Mouse (Mus musculus) heart, adult 9 months (tissue): ENCODE results near the gene Llgl2.

ENCODE experiments used
- DNase-seq, 2 experiments: peaks; one replicate each; pipeline ENCODE4 v3.0.0; 2022; ENCODE audit warnings: low spot score in 2 of 2

Gene Llgl2

GRCm38 (mm10) chr11:115876438-115876837 is 52.6 kb downstream of the Llgl2 start:
- no peak for DNase-seq

- no peak for DNase-seq
Observed at GRCm38 (mm10) chr11:115877174-115877755, 53.4 kb downstream of the Llgl2 start.

GRCm38 (mm10) chr11:115878071-115878470 is 54.2 kb downstream of the Llgl2 start:
- no peak for DNase-seq

GRCm38 (mm10) chr11:115881002-115881401 is 57.2 kb downstream of the Llgl2 start:
- no peak for DNase-seq

- DNase-seq, result no peak
Observed at GRCm38 (mm10) chr11:115883251-115883650, 59.4 kb downstream of the Llgl2 start.

- DNase-seq, result no peak
Observed at GRCm38 (mm10) chr11:115884361-115884760, 60.5 kb downstream of the Llgl2 start.

GRCm38 (mm10) chr11:115885281-115885680 is 61.4 kb downstream of the Llgl2 start:
- no peak for DNase-seq

GRCm38 (mm10) chr11:115886446-115886845 is 62.6 kb downstream of the Llgl2 start:
- DNase-seq, result no peak

- no peak for DNase-seq
Observed at GRCm38 (mm10) chr11:115888020-115888419, 64.2 kb downstream of the Llgl2 start.

- DNase-seq, result no peak
Observed at GRCm38 (mm10) chr11:115889159-115889558, 65.3 kb downstream of the Llgl2 start.

- DNase-seq, result no peak
Observed at GRCm38 (mm10) chr11:115892213-115892612, 68.4 kb downstream of the Llgl2 start.

- DNase-seq, result no peak
Observed at GRCm38 (mm10) chr11:115893071-115893470, 69.2 kb downstream of the Llgl2 start.

- no peak for DNase-seq
Observed at GRCm38 (mm10) chr11:115894755-115895520, 71.1 kb downstream of the Llgl2 start.

- no peak for DNase-seq
Observed at GRCm38 (mm10) chr11:115898446-115898845, 74.6 kb downstream of the Llgl2 start.

GRCm38 (mm10) chr11:115898886-115899285 is 75.0 kb downstream of the Llgl2 start:
- DNase-seq, result no peak

GRCm38 (mm10) chr11:115899486-115900266 is 75.8 kb downstream of the Llgl2 start, which contains the start of gene Smim5:
Gene Smim5, plus strand, starts transcription at chr11:115899966.
- DNase-seq, result peak; percentile 80 to 82

- peak; percentile 34 to 42 for DNase-seq
Observed at GRCm38 (mm10) chr11:115900561-115901337, 76.9 kb downstream of the Llgl2 start.

- no peak for DNase-seq
Observed at GRCm38 (mm10) chr11:115901338-115902161, 77.7 kb downstream of the Llgl2 start.

GRCm38 (mm10) chr11:115902177-115902576 is 78.3 kb downstream of the Llgl2 start:
- DNase-seq, result peak; percentile 70

GRCm38 (mm10) chr11:115902831-115903230 is 79.0 kb downstream of the Llgl2 start:
- DNase-seq, result peak in 1 of 2 experiments; percentile 56
